Mouse (Mus musculus) spleen, postnatal 36 days (tissue): ENCODE measurements around the gene Mob2.

Source experiments
- DNase-seq, 2 experiments: peaks; one replicate each; pipeline ENCODE4 v3.0.0; 2022; ENCODE audit warnings: low spot score in 2 of 2, mixed read lengths in 1 of 2

Gene Mob2

GRCm38 (mm10) chr7:142080876-142081275 is 20.0 kb upstream of the Mob2 start:
- no peak for DNase-seq

GRCm38 (mm10) chr7:142079365-142079764 is 18.5 kb upstream of the Mob2 start:
- no peak for DNase-seq

GRCm38 (mm10) chr7:142077138-142077537 is 16.3 kb upstream of the Mob2 start:
- DNase-seq: no peak

GRCm38 (mm10) chr7:142074146-142074886 is 13.5 kb upstream of the Mob2 start:
- no peak for DNase-seq

- no peak for DNase-seq
Observed at GRCm38 (mm10) chr7:142071717-142072116, 10.9 kb upstream of the Mob2 start.

- DNase-seq: no peak
Observed at GRCm38 (mm10) chr7:142071212-142071578, 10.3 kb upstream of the Mob2 start.

- peak; percentile 46 to 57 for DNase-seq
Observed at GRCm38 (mm10) chr7:142070458-142071211, 9.8 kb upstream of the Mob2 start.

GRCm38 (mm10) chr7:142068429-142068828 is 7.6 kb upstream of the Mob2 start:
- no peak for DNase-seq

- DNase-seq: no peak
Observed at GRCm38 (mm10) chr7:142060185-142060930, 507 bp downstream of the Mob2 start.

- DNase-seq: no peak
Observed at GRCm38 (mm10) chr7:142059024-142059423, 1.8 kb downstream of the Mob2 start.

GRCm38 (mm10) chr7:142057121-142057520 is 3.7 kb downstream of the Mob2 start:
- no peak for DNase-seq

GRCm38 (mm10) chr7:142056601-142057061 is 4.2 kb downstream of the Mob2 start:
- DNase-seq: peak in 1 of 2 experiments; percentile 7

GRCm38 (mm10) chr7:142055431-142055830 is 5.4 kb downstream of the Mob2 start:
- no peak for DNase-seq

- DNase-seq: no peak
Observed at GRCm38 (mm10) chr7:142050536-142050935, 10.3 kb downstream of the Mob2 start.

GRCm38 (mm10) chr7:142045932-142046331 is 14.9 kb downstream of the Mob2 start:
- DNase-seq: no peak

GRCm38 (mm10) chr7:142045344-142045743 is 15.5 kb downstream of the Mob2 start:
- DNase-seq: no peak

- no peak for DNase-seq
Observed at GRCm38 (mm10) chr7:142040756-142041155, 20.1 kb downstream of the Mob2 start.

GRCm38 (mm10) chr7:142037553-142038170 is 23.2 kb downstream of the Mob2 start:
- DNase-seq: peak; percentile 18 to 43

GRCm38 (mm10) chr7:142035048-142035811 is 25.6 kb downstream of the Mob2 start:
- DNase-seq: no peak

- DNase-seq: no peak
Observed at GRCm38 (mm10) chr7:142034198-142034597, 26.7 kb downstream of the Mob2 start.

GRCm38 (mm10) chr7:142030073-142030472 is 30.8 kb downstream of the Mob2 start:
- no peak for DNase-seq
